Mouse (Mus musculus): ENCODE measurements around the gene Tmem203.

Gene Tmem203

GRCm38 (mm10) chr2:25255284-25255779, at the start of gene Tmem203:
Tmem203 (plus strand) TSS chr2:25255439.
- peak; percentile 88 for DNase-seq

- no peak for DNase-seq
Observed at GRCm38 (mm10) chr2:25207593-25207992, 47.6 kb upstream of the Tmem203 start.

GRCm38 (mm10) chr2:25210686-25211085, 44.6 kb upstream of the Tmem203 start:
- DNase-seq = no peak

GRCm38 (mm10) chr2:25211121-25211670, 44.0 kb upstream of the Tmem203 start, which contains the start of gene Nelfb:
Nelfb (minus strand) TSS chr2:25211489.
- peak; percentile 83 for DNase-seq

- DNase-seq = no peak
Observed at GRCm38 (mm10) chr2:25213266-25213865, 41.9 kb upstream of the Tmem203 start.

- DNase-seq = no peak
Observed at GRCm38 (mm10) chr2:25214444-25214843, 40.8 kb upstream of the Tmem203 start, which contains the start of gene Stpg3. Stpg3 (minus strand) TSS chr2:25214637.

GRCm38 (mm10) chr2:25217666-25218065, 37.6 kb upstream of the Tmem203 start:
- no peak for DNase-seq

- DNase-seq = no peak
Observed at GRCm38 (mm10) chr2:25218445-25218844, 36.8 kb upstream of the Tmem203 start, which contains the start of gene Fam166a. Fam166a (plus strand) TSS chr2:25218745.

GRCm38 (mm10) chr2:25221331-25221772, 33.9 kb upstream of the Tmem203 start:
- DNase-seq = no peak

GRCm38 (mm10) chr2:25223681-25224491, 31.4 kb upstream of the Tmem203 start:
- peak; percentile 77 for DNase-seq

- DNase-seq = no peak
Observed at GRCm38 (mm10) chr2:25224492-25224765, 30.8 kb upstream of the Tmem203 start, which contains the start of gene Tubb4b. Tubb4b (minus strand) TSS chr2:25224702.

- DNase-seq = peak; percentile 96
Observed at GRCm38 (mm10) chr2:25224766-25225752, 30.2 kb upstream of the Tmem203 start.

GRCm38 (mm10) chr2:25225811-25226379, 29.3 kb upstream of the Tmem203 start:
- no peak for DNase-seq

- peak; percentile 37 for DNase-seq
Observed at GRCm38 (mm10) chr2:25226864-25227263, 28.4 kb upstream of the Tmem203 start.

- no peak for DNase-seq
Observed at GRCm38 (mm10) chr2:25227406-25227805, 27.8 kb upstream of the Tmem203 start.

- peak; percentile 84 for DNase-seq
Observed at GRCm38 (mm10) chr2:25228431-25228889, 26.8 kb upstream of the Tmem203 start.

GRCm38 (mm10) chr2:25228995-25229530, 26.2 kb upstream of the Tmem203 start:
- no peak for DNase-seq

GRCm38 (mm10) chr2:25229582-25229981, 25.7 kb upstream of the Tmem203 start:
- DNase-seq = no peak

GRCm38 (mm10) chr2:25230581-25230980, 24.7 kb upstream of the Tmem203 start:
- no peak for DNase-seq

- DNase-seq = no peak
Observed at GRCm38 (mm10) chr2:25231038-25231437, 24.2 kb upstream of the Tmem203 start.

- DNase-seq = no peak
Observed at GRCm38 (mm10) chr2:25233421-25233820, 21.8 kb upstream of the Tmem203 start.

GRCm38 (mm10) chr2:25234050-25234449, 21.2 kb upstream of the Tmem203 start, which contains the start of gene Slc34a3:
Slc34a3 (minus strand) TSS chr2:25234364.
- no peak for DNase-seq

Data from right cerebral cortex, postnatal 14 days (tissue).